Mouse (Mus musculus) megakaryocyte progenitor cell, adult 5-6 weeks (primary cell): ENCODE data around the gene Mok. TPM values are rescaled to one million over a fixed set of nuclear protein-coding genes. Genes with fewer than 3 reads are reported as not detected.

Experiments used
- ATAC-seq: replicated peaks from 2 replicates; pipeline ENCODE4 v1.8.0; 2016; ENCODE audit warnings: mild to moderate bottlenecking, moderate TSS enrichment, inconsistent platforms; ENCODE audit not compliant: poor library complexity
- total RNA-seq, 2 experiments: library from RNA; stranded (forward) in 1 of 2; stranded (reverse) in 1 of 2; fragments of 157-497, 149-512 nt in 1 of 2; fragments of 200-1000 nt in 1 of 2; gene quantifications; 2 replicates each; pipeline versions ENCODE4 v1.2.3 to v1.2.4; 2015 to 2017

Gene Mok
- total RNA-seq, 2 experiments from 2014 or later = 1.0 to 2.2 TPM

- ATAC-seq = no peak
These were observed 68.8 kb downstream of the Mok start for GRCm38 (mm10) chr12:110771961-110772360.

- ATAC-seq = peak; percentile 82
These were observed 70.1 kb downstream of the Mok start for GRCm38 (mm10) chr12:110770479-110771247.

GRCm38 (mm10) chr12:110769660-110770297 is 71.0 kb downstream of the Mok start:
- ATAC-seq = no peak

- no peak for ATAC-seq
These were observed 72.2 kb downstream of the Mok start for GRCm38 (mm10) chr12:110768562-110768961.

GRCm38 (mm10) chr12:110764531-110764930 is 76.2 kb downstream of the Mok start:
- peak; percentile 91 for ATAC-seq

- no peak for ATAC-seq
These were observed 78.4 kb downstream of the Mok start for GRCm38 (mm10) chr12:110762321-110762720.

- ATAC-seq = peak; percentile 17; the same call in 1 of the 2 replicates
These were observed 81.8 kb downstream of the Mok start for GRCm38 (mm10) chr12:110758932-110759331.

Other genes with a start within 250 kb of the Mok start
- gene Dync1h1, start 239.5 kb downstream of the Mok start, total RNA-seq (2015) = 60.2 and 64.4 TPM in 2 replicates
- gene Dync1h1, start 239.5 kb downstream of the Mok start, total RNA-seq (2017) = 91.9 and 102 TPM in 2 replicates
- not detected in 2 replicates for gene 1700001K19Rik, start 158.3 kb downstream of the Mok start, total RNA-seq (2015)
- not detected in 2 replicates for gene 1700001K19Rik, start 158.3 kb downstream of the Mok start, total RNA-seq (2017)
- gene Hsp90aa1, start 138.2 kb downstream of the Mok start, total RNA-seq (2015) = 1,320 and 1,329 TPM in 2 replicates
- 1,319 and 1,619 TPM in 2 replicates for gene Hsp90aa1, start 138.2 kb downstream of the Mok start, total RNA-seq (2017)
- 21.3 and 22.8 TPM in 2 replicates for gene Wdr20, start 103.0 kb downstream of the Mok start, total RNA-seq (2015)
- 27.1 and 36.2 TPM in 2 replicates for gene Wdr20, start 103.0 kb downstream of the Mok start, total RNA-seq (2017)
- 5.1 and 5.5 TPM in 2 replicates for gene Zfp839, start 9.3 kb upstream of the Mok start, total RNA-seq (2015)
- 4.6 and 6.2 TPM in 2 replicates for gene Zfp839, start 9.3 kb upstream of the Mok start, total RNA-seq (2017)
- gene Cinp, start 48.2 kb upstream of the Mok start, total RNA-seq (2015) = 50.2 and 53.2 TPM in 2 replicates
- 74.6 and 100 TPM in 2 replicates for gene Cinp, start 48.2 kb upstream of the Mok start, total RNA-seq (2017)
- gene Tecpr2, start 48.3 kb upstream of the Mok start, total RNA-seq (2015) = 4.7 and 5.0 TPM in 2 replicates
- gene Tecpr2, start 48.3 kb upstream of the Mok start, total RNA-seq (2017) = 6.8 and 7.4 TPM in 2 replicates
- gene Ankrd9, start 138.1 kb upstream of the Mok start, total RNA-seq (2015) = 1.1 and 1.4 TPM in 2 replicates
- gene Ankrd9, start 138.1 kb upstream of the Mok start, total RNA-seq (2017) = 1.8 and 4.6 TPM in 2 replicates
- gene Rcor1, start 198.4 kb upstream of the Mok start, total RNA-seq (2015) = 53.7 and 59.9 TPM in 2 replicates
- 41.1 and 43.2 TPM in 2 replicates for gene Rcor1, start 198.4 kb upstream of the Mok start, total RNA-seq (2017)